Mouse (Mus musculus) retina, adult 2 months (tissue): ENCODE measurements at regions not wholly inside any gene's neighbourhood (a gene's known extent, or its start where the extent isn't known, plus 50 kb on each side); places are given as distances from the start of the nearest gene placed in this dataset.

Source experiments
- DNase-seq: peaks from one replicate; pipeline ENCODE4 v3.0.0-alpha.2; 2012; ENCODE audit warnings: low read depth, low spot score

- DNase-seq: no peak
Measured at GRCm38 (mm10) chr1:45745136-45745535, 49.8 kb upstream of the Wdr75 start.
